Mouse (Mus musculus): Measurements from ENCODE around the gene Cyb5b. TPM values are rescaled to one million over a fixed set of nuclear protein-coding genes. Genes with fewer than 3 reads are reported as not detected.
"Not testable (repeated sequence)": the region's sequence is repeated elsewhere in the genome, so short reads cannot be mapped to it uniquely, and the experiment has no call there.

Gene Cyb5b
- total RNA-seq, 2 experiments from 2014 or later = 216 to 248 TPM

GRCm38 (mm10) chr8:107167848-107168247 lies 17.4 kb downstream of the Cyb5b start:
- DNase-seq = no peak

- DNase-seq = no peak
Observed at GRCm38 (mm10) chr8:107172152-107172551, 21.7 kb downstream of the Cyb5b start.

- no peak for DNase-seq
Observed at GRCm38 (mm10) chr8:107172969-107173645, 22.7 kb downstream of the Cyb5b start.

GRCm38 (mm10) chr8:107181122-107181521 lies 30.7 kb downstream of the Cyb5b start:
- no peak for DNase-seq

- DNase-seq = no peak
Observed at GRCm38 (mm10) chr8:107184996-107185395, 34.6 kb downstream of the Cyb5b start.

GRCm38 (mm10) chr8:107186659-107187390 lies 36.4 kb downstream of the Cyb5b start:
- DNase-seq = no peak

GRCm38 (mm10) chr8:107187631-107188030 lies 37.2 kb downstream of the Cyb5b start:
- DNase-seq = no peak

GRCm38 (mm10) chr8:107192631-107193030 lies 42.2 kb downstream of the Cyb5b start:
- DNase-seq = peak; percentile 71

GRCm38 (mm10) chr8:107193331-107193730 lies 42.9 kb downstream of the Cyb5b start:
- DNase-seq = no peak

- DNase-seq = no peak
Observed at GRCm38 (mm10) chr8:107194786-107195451, 44.5 kb downstream of the Cyb5b start.

GRCm38 (mm10) chr8:107197901-107198826 lies 47.7 kb downstream of the Cyb5b start:
- no peak for DNase-seq

GRCm38 (mm10) chr8:107205164-107205563 lies 54.7 kb downstream of the Cyb5b start:
- DNase-seq = no peak

GRCm38 (mm10) chr8:107205701-107206561 lies 55.5 kb downstream of the Cyb5b start:
- peak; percentile 84 for DNase-seq

- peak; percentile 35 for DNase-seq
Observed at GRCm38 (mm10) chr8:107206782-107207525, 56.5 kb downstream of the Cyb5b start.

- DNase-seq = peak; percentile 43
Observed at GRCm38 (mm10) chr8:107209185-107209584, 58.7 kb downstream of the Cyb5b start.

GRCm38 (mm10) chr8:107212006-107212405 lies 61.6 kb downstream of the Cyb5b start:
- no peak for DNase-seq

GRCm38 (mm10) chr8:107217230-107217629 lies 66.8 kb downstream of the Cyb5b start:
- not testable (repeated sequence) for DNase-seq

GRCm38 (mm10) chr8:107218091-107218490 lies 67.7 kb downstream of the Cyb5b start:
- DNase-seq = no peak

GRCm38 (mm10) chr8:107219078-107219477 lies 68.6 kb downstream of the Cyb5b start:
- no peak for DNase-seq
